Mouse (Mus musculus) duodenum, adult 2 months (tissue): ENCODE data around the gene 4833420G17Rik. TPM values are rescaled to one million over a fixed set of nuclear protein-coding genes. Genes with fewer than 3 reads are reported as not detected.

Source experiments
- polyA plus RNA-seq: library from polyadenylated mRNA; depleted of rRNA; stranded (reverse); fragments of >200 nt; gene quantifications from 2 replicates; pipeline ENCODE4 v1.2.3, GENCODE M21; 2012; ENCODE audit warnings: low replicate concordance; rRNA removed

The 4833420G17Rik gene
- 4.6 and 5.8 TPM in 2 replicates for polyA plus RNA-seq

GRCm38 (mm10) chr13:119462596-119463560 is at the start of gene 4833420G17Rik:
Gene 4833420G17Rik, plus strand, starts transcription at chr13:119462768.

GRCm38 (mm10) chr13:119487880-119488580 is 25.5 kb downstream of the 4833420G17Rik start, which contains the start of the genes Tmem267 and 3110070M22Rik:
Gene Tmem267, plus strand, starts transcription at chr13:119488039.
Gene 3110070M22Rik, minus strand, starts transcription at chr13:119488383.

Other genes starting within 250 kb of the 4833420G17Rik start
- 7.3 and 17.6 TPM in 2 replicates for gene Paip1, start 34.2 kb upstream of the 4833420G17Rik start, polyA plus RNA-seq
- gene Tmem267, start 25.3 kb downstream of the 4833420G17Rik start, polyA plus RNA-seq, result 3.1 and 6.1 TPM in 2 replicates
- 3.1 and 4.3 TPM in 2 replicates for gene 3110070M22Rik, start 25.6 kb downstream of the 4833420G17Rik start, polyA plus RNA-seq
- 1.4 and 3.1 TPM in 2 replicates for gene Ccl28, start 161.1 kb downstream of the 4833420G17Rik start, polyA plus RNA-seq
- 5.8 and 12.7 TPM in 2 replicates for gene Hmgcs1, start 227.6 kb downstream of the 4833420G17Rik start, polyA plus RNA-seq